Comparison of ENCODE assay signal across 12 mouse cellular contexts in the genomic region with DNA sequence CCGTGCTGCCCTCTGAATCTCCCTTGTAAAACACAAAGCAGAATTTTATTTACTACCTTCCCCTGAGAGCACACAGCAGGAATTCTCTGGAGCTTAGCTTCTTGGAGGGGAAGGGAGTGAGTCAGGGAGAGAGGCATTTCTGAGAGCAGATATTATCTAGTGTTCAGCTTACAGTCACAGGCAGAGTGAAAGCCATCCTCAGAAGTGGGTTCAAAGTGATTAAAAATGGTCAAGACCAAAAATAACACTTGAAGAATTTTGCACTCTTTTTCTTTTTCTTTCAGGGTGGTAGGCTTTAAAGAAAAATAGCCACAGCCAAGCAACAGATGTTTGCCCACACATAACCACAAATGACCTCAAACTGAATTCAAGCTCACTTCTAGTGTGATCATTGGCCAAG.
"Had no signal": no experiment of that assay in that cellular context is flagged by ENCODE, and none has a peak within 500 bp of the region (broad histone marks: within the 10 kb centered on the region; RNA-seq: fewer than 3 reads in every experiment).

No protein-coding gene starts in this region.

- H3K9ac ChIP-seq: limb, embryonic 15.5 days; liver, embryonic 14.5 days; lung, embryonic 14.5 days; neural tube, embryonic 12.5 days had no signal

- H3K36me3 ChIP-seq: limb, embryonic 15.5 days; midbrain, embryonic 10.5 days; neural tube, embryonic 12.5 days had no signal

- H3K27ac ChIP-seq: limb, embryonic 15.5 days; liver, embryonic 14.5 days; midbrain, embryonic 10.5 days; neural tube, embryonic 12.5 days; stomach, postnatal 0 days had no signal

- H3K4me3 ChIP-seq: limb, embryonic 15.5 days; midbrain, embryonic 10.5 days; neural tube, embryonic 12.5 days had no signal

- DNase-seq: kidney, postnatal 10 days; kidney, postnatal 4 days; left cerebral cortex, postnatal 4 days; lung, embryonic 14.5 days; lung, postnatal 10 days; lung, postnatal 4 days; midbrain, embryonic 14.5 days had no signal

- H3K9me3 ChIP-seq: limb, embryonic 15.5 days; midbrain, embryonic 10.5 days; neural tube, embryonic 12.5 days had no signal

- H3K27me3 ChIP-seq: limb, embryonic 15.5 days; neural tube, embryonic 12.5 days had no signal

- H3K4me2 ChIP-seq: limb, embryonic 15.5 days; lung, embryonic 14.5 days; neural tube, embryonic 12.5 days had no signal

- H3K4me1 ChIP-seq: neural tube, embryonic 12.5 days had no signal
